Mouse (Mus musculus): ENCODE measurements at regions not wholly inside any gene's neighbourhood (a gene's known extent, or its start where the extent isn't known, plus 50 kb on each side); places are given as distances from the start of the nearest gene placed in this dataset.

DNA sequence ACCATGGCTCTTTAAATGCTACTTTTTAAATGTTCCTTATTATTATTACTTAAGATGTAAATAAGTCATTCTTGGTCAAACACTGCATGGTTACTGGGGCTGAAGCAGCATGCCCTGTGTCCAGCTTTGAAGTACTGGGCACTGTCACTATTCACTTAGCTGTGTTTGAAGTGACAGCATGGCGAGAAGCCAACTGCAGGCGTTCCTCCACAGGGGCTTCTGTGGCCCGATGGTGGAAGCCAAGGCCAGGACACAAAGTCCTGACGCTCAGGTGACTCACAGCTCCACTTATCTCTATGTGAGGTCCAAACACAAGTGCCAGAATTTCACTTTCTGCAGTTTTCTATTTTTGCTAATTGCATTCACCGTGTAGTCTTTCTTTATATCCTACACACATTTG is 65.3 kb downstream of the Cdca7 start:
- TF ChIP-seq CTCF (IDR thresholded peaks at IDR 0.05; ENCODE audit: control insufficient read depth, insufficient read depth, insufficient replicate concordance, low read depth, low read length) (no peak), POLR2A (IDR thresholded peaks at IDR 0.05; ENCODE audit: control insufficient read depth, low read depth, low read length) (no peak)

Data from testis, adult 2 months (tissue).